In genomic region chr6:4090423-4090822, GRCm38 (mm10) we compare ENCODE assay signal across 33 mouse cellular contexts. TPM values are rescaled to one million over a fixed set of nuclear protein-coding genes. Genes with fewer than 3 reads are reported as not detected.
DNase-seq lines count a peak whose midpoint lies in the region; ATAC-seq and TF ChIP-seq lines count a peak whose summit lies in the region.
"Had no signal": no experiment of that assay in that cellular context is flagged by ENCODE, and none has a peak within 500 bp of the region (broad histone marks: within the 10 kb centered on the region; RNA-seq: fewer than 3 reads in every experiment).

No protein-coding gene starts in this region.

- H3K9me3 ChIP-seq in liver, embryonic 12.5 days (replicated peaks), result no peaks in the 10 kb centered on the region
- H3K9me3 ChIP-seq in CH12.LX (replicated peaks; ENCODE audit: low read length), result no peaks in the 10 kb centered on the region
- no peaks in the 10 kb centered on the region for H3K9me3 ChIP-seq in midbrain, embryonic 15.5 days
- H3K9me3 ChIP-seq: embryonic facial prominence, embryonic 12.5 days; forebrain, embryonic 10.5 days; G1E; heart, embryonic 10.5 days; hindbrain, embryonic 12.5 days; intestine, embryonic 15.5 days; limb, embryonic 10.5 days; limb, embryonic 15.5 days; neural tube, embryonic 15.5 days had no signal

- TF ChIP-seq CTCF in liver, adult 2 months (IDR thresholded peaks at IDR 0.05; ENCODE audit: low read depth, low read length), result no peak
- TF ChIP-seq CTCF in CH12.LX (conservative IDR thresholded peaks at IDR 0.05 in 1 of 2, IDR thresholded peaks at IDR 0.05 in 1 of 2; ENCODE audit: low read depth in 2 of 2, low read length in 2 of 2), result no peak

- ATAC-seq in liver, embryonic 12.5 days, result no peak
- ATAC-seq in CD4-positive, CD25-positive, alpha-beta regulatory T cell, adult 4 months, result no peak
- ATAC-seq in midbrain, embryonic 15.5 days (replicated peaks), result no peak
- ATAC-seq: forebrain, postnatal 0 days; hindbrain, postnatal 0 days; intestine, embryonic 15.5 days; Patski had no signal

- H3K4me1 ChIP-seq in liver, adult 2 months (ENCODE audit: control insufficient read depth, insufficient read depth, low read length), result peaks cover 9% of the 10 kb centered on the region; the same call in 1 of the 2 replicates
- peaks cover 5% of the 10 kb centered on the region; the same call in 1 of the 2 replicates for H3K4me1 ChIP-seq in liver, embryonic 12.5 days
- peaks cover 0 to 9% of the 10 kb centered on the region in 2 experiments; a peak in 1 of 4 replicates for H3K4me1 ChIP-seq in CH12.LX (ENCODE audit: control insufficient read depth in 1 of 2, insufficient read depth in 2 of 2)
- H3K4me1 ChIP-seq in midbrain, embryonic 15.5 days, result peaks cover 7% of the 10 kb centered on the region
- H3K4me1 ChIP-seq: embryonic facial prominence, embryonic 12.5 days; intestine, embryonic 15.5 days; limb, embryonic 15.5 days had no signal

- in situ Hi-C loops in CH12.LX (cut with MboI; ENCODE audit: low pct_ligation_motif_present, low pct_unique_long_range_greater_than_20kb, low sequenced_read_pairs), result no loop called here

- H3K4me3 ChIP-seq in liver, adult 2 months (ENCODE audit: insufficient read depth, low read depth, low read length), result no peak overlapping the region
- H3K4me3 ChIP-seq in liver, embryonic 12.5 days, result no peak overlapping the region
- H3K4me3 ChIP-seq in CH12.LX (replicated peaks in 1 of 3; ENCODE audit: low read depth in 2 of 3, low read length in 2 of 3, poor library complexity in 1 of 3), result no peak overlapping the region
- H3K4me3 ChIP-seq in midbrain, embryonic 15.5 days, result no peak overlapping the region
- H3K4me3 ChIP-seq: embryonic facial prominence, embryonic 12.5 days; forebrain, embryonic 10.5 days; heart, embryonic 10.5 days; hindbrain, embryonic 12.5 days; intestine, embryonic 15.5 days; limb, embryonic 10.5 days; limb, embryonic 15.5 days; neural tube, embryonic 15.5 days had no signal

- no peak for TF ChIP-seq RAD21 in CH12.LX (IDR thresholded peaks at IDR 0.05; ENCODE audit: low read depth, low read length)

- dilution Hi-C loops in CH12.LX (cut with MboI; ENCODE audit: extremely low pct_ligation_motif_present, extremely low pct_unique_long_range_greater_than_20kb, low sequenced_read_pairs), result no loop called here

- no peak for TF ChIP-seq EP300 in CH12.LX (IDR thresholded peaks at IDR 0.05; ENCODE audit: low read length)

- no peak overlapping the region for H3K4me2 ChIP-seq in liver, embryonic 12.5 days
- H3K4me2 ChIP-seq in CH12.LX (ENCODE audit: insufficient read depth, low read depth, poor library complexity, severe bottlenecking), result no peak overlapping the region
- no peak overlapping the region for H3K4me2 ChIP-seq in midbrain, embryonic 15.5 days
- H3K4me2 ChIP-seq: embryonic facial prominence, embryonic 12.5 days; hindbrain, embryonic 12.5 days; intestine, embryonic 15.5 days; limb, embryonic 15.5 days; neural tube, embryonic 15.5 days had no signal

- peak; percentile 93 for DNase-seq in liver, adult 2 months (ENCODE audit: extremely low read depth, low read depth, low spot score)
- no peak for DNase-seq in CH12.LX (ENCODE audit: extremely low read depth)
- peak; percentile 58 for DNase-seq in R1 (ENCODE audit: low read depth, low spot score)
- peak; percentile 6 for DNase-seq in yolk sac, embryonic 10.5 days (ENCODE audit: low spot score)
- no peak for DNase-seq in cerebellum, postnatal 36 days
- DNase-seq: adrenal gland, postnatal 25 days; cerebellum, adult 8-10 months; embryo, embryonic 11 days; forebrain, postnatal 0 days; gastrocnemius, postnatal 10 days; heart, postnatal 36 days; kidney, adult 2 months; kidney, postnatal 36 days; lung, adult 2 months; lung, postnatal 14 days; midbrain, embryonic 14.5 days; retina, postnatal 1 day; spleen, adult 18-20 months; thymus, postnatal 14 days had no signal

- 0 out of 2 replicates have a peak overlapping the region, but pooled peaks have one; percentile 17 for H3K9ac ChIP-seq in liver, adult 2 months (ENCODE audit: low read depth, low read length)
- no peak overlapping the region for H3K9ac ChIP-seq in liver, embryonic 12.5 days
- H3K9ac ChIP-seq in CH12.LX (ENCODE audit: insufficient read depth, low read depth), result no peak overlapping the region
- H3K9ac ChIP-seq in midbrain, embryonic 15.5 days, result no peak overlapping the region
- H3K9ac ChIP-seq: embryonic facial prominence, embryonic 12.5 days; forebrain, postnatal 0 days; hindbrain, embryonic 12.5 days; intestine, embryonic 15.5 days; limb, embryonic 15.5 days; neural tube, embryonic 15.5 days had no signal

- H3K27me3 ChIP-seq in liver, adult 2 months (ENCODE audit: control insufficient read depth, insufficient read depth, low read length), result no peaks in the 10 kb centered on the region
- no peaks in the 10 kb centered on the region for H3K27me3 ChIP-seq in liver, embryonic 12.5 days (replicated peaks)
- H3K27me3 ChIP-seq in CH12.LX (replicated peaks), result no peaks in the 10 kb centered on the region
- 0 out of 2 replicates have a peak, but pooled peaks cover 4% of the 10 kb centered on the region for H3K27me3 ChIP-seq in midbrain, embryonic 15.5 days (replicated peaks)
- H3K27me3 ChIP-seq: embryonic facial prominence, embryonic 12.5 days; hindbrain, embryonic 12.5 days; intestine, embryonic 15.5 days; limb, embryonic 15.5 days; neural tube, embryonic 15.5 days had no signal

- no peaks in the 10 kb centered on the region; the same call in 1 of the 2 replicates for H3K36me3 ChIP-seq in liver, adult 2 months (ENCODE audit: control insufficient read depth, insufficient read depth, low read length)
- no peaks in the 10 kb centered on the region for H3K36me3 ChIP-seq in liver, embryonic 12.5 days
- H3K36me3 ChIP-seq in CH12.LX (replicated peaks in 1 of 2; ENCODE audit: control insufficient read depth in 1 of 2, insufficient read depth in 1 of 2, low read length in 1 of 2), result no peaks in the 10 kb centered on the region
- no peaks in the 10 kb centered on the region for H3K36me3 ChIP-seq in midbrain, embryonic 15.5 days (replicated peaks)
- H3K36me3 ChIP-seq: embryonic facial prominence, embryonic 12.5 days; forebrain, embryonic 10.5 days; G1E; heart, embryonic 10.5 days; hindbrain, embryonic 12.5 days; intestine, embryonic 15.5 days; limb, embryonic 10.5 days; limb, embryonic 15.5 days; neural tube, embryonic 15.5 days had no signal

- H3K79me2 ChIP-seq in liver, adult 2 months (ENCODE audit: control insufficient read depth, insufficient read depth, low read length), result peaks cover under 1% of the 10 kb centered on the region; the same call in 1 of the 2 replicates
- peaks cover 2% of the 10 kb centered on the region; the same call in 1 of the 2 replicates for H3K79me2 ChIP-seq in CH12.LX (replicated peaks; ENCODE audit: control insufficient read depth, extremely low read depth, insufficient read depth, poor library complexity, severe bottlenecking)

- TF ChIP-seq POLR2A in liver, adult 2 months (IDR thresholded peaks at IDR 0.05; ENCODE audit: extremely low read depth, insufficient read depth, low read length), result no peak
- no peak for TF ChIP-seq POLR2A in CH12.LX (IDR thresholded peaks at IDR 0.05; ENCODE audit: low read depth, low read length)

- peak overlapping the region; percentile 70 for H3K27ac ChIP-seq in liver, adult 2 months (replicated peaks; ENCODE audit: insufficient read depth, low read depth, low read length)
- H3K27ac ChIP-seq in liver, embryonic 12.5 days, result no peak overlapping the region
- H3K27ac ChIP-seq in CH12.LX (ENCODE audit: insufficient read depth, low read depth), result no peak overlapping the region
- no peak overlapping the region for H3K27ac ChIP-seq in midbrain, embryonic 15.5 days
- H3K27ac ChIP-seq: embryonic facial prominence, embryonic 12.5 days; forebrain, embryonic 10.5 days; heart, embryonic 10.5 days; hindbrain, embryonic 12.5 days; hindbrain, postnatal 0 days; intestine, embryonic 15.5 days; limb, embryonic 10.5 days; limb, embryonic 15.5 days; neural tube, embryonic 15.5 days had no signal

- 40% methylated on average over 2 of the region's 2 CpGs for WGBS in liver, adult 2 months
- WGBS in liver, embryonic 12.5 days (ENCODE audit: insufficient replicate concordance), result 79% methylated on average over 2 of the region's 2 CpGs
- WGBS in midbrain, embryonic 15.5 days, result 79% methylated on average over 2 of the region's 2 CpGs

TF ChIP-seq in CH12.LX, 34 proteins besides CTCF, POLR2A, EP300 and RAD21:
- TF ChIP-seq ZKSCAN1 (IDR thresholded peaks at IDR 0.05; ENCODE audit: borderline replicate concordance, low read depth, low read length), result no peak
- peak; percentile 83; the same call in 1 of the 2 replicates for TF ChIP-seq MAFK (IDR thresholded peaks at IDR 0.05; ENCODE audit: insufficient replicate concordance, low read length)

RNA-seq across cellular contexts. Expression of gene Bet1, which starts 3.7 kb away (rescaled TPM):
- total RNA-seq in liver, adult 2 months (2014; rRNA removed), result 68.9 and 70.5 TPM in 2 replicates
- polyA plus RNA-seq in liver, adult 2 months (2012; rRNA removed), result 39.2 and 46.5 TPM in 2 replicates
- polyA plus RNA-seq in liver, embryonic 12.5 days (2016; fragmentation: Nextera tagmentation; extraction: Ambion mirVana), result 42.1 and 43.1 TPM in 2 replicates
- total RNA-seq in CH12.LX (2012; rRNA removed) (35.2 and 36.3 TPM in 2 replicates), CH12.LX (2014; rRNA removed) (70.3 and 79.4 TPM in 2 replicates)
- polyA plus RNA-seq in CH12.LX (2012; ENCODE audit: insufficient read length, low read depth), result 40.0 and 58.1 TPM in 2 replicates
- 10 to 100 TPM; 34.1 to 49.7 TPM for polyA plus RNA-seq in CD4-positive, CD25-positive, alpha-beta regulatory T cell, adult 4 months (2017; shearing (Covaris generic))
- polyA plus RNA-seq in midbrain, embryonic 15.5 days (2015; fragmentation: Nextera tagmentation; extraction: Ambion mirVana), result 23.4 and 25.6 TPM in 2 replicates

Comparison
In these comparisons a context has a peak if more than half of its experiments do, and no peak if none do; other contexts are left out.
1. DNase-seq: peak in liver, adult 2 months (single experiment), R1 (single experiment) and yolk sac, embryonic 10.5 days (single experiment); none in CH12.LX (single experiment) and cerebellum, postnatal 36 days (0 of 2).